Mouse (Mus musculus) forebrain, embryonic 16.5 days (tissue): ENCODE measurements at regions not wholly inside any gene's neighbourhood (a gene's known extent, or its start where the extent isn't known, plus 50 kb on each side); places are given as distances from the start of the nearest gene placed in this dataset.

Experiments
- ATAC-seq: fragments of 200-750 bp; cut with Nextera tagmentation; 2 replicates; pipeline ENCODE4 v1.8.0; 2017; ENCODE audit warnings: mild to moderate bottlenecking, moderate library complexity
- H3K27ac ChIP-seq: fragments of 300-500 bp; sonication (generic); 2 replicates; pipeline ENCODE4 v1.5.1; 2014; ENCODE audit warnings: low read length, control low read depth
- H3K27me3 ChIP-seq: fragments of 300-500 bp; sonication (generic); replicated peaks from 2 replicates; pipeline ENCODE4 v1.6.1; 2014; ENCODE audit warnings: low read length; ENCODE audit not compliant: control insufficient read depth, insufficient read depth
- H3K36me3 ChIP-seq: fragments of 300-500 bp; sonication (generic); 2 replicates; pipeline ENCODE4 v1.6.1; 2014; ENCODE audit not compliant: control insufficient read depth, insufficient read depth
- H3K4me1 ChIP-seq: fragments of 300-500 bp; sonication (generic); replicated peaks from 2 replicates; pipeline ENCODE4 v1.6.1; 2014; ENCODE audit warnings: low read length; ENCODE audit not compliant: control insufficient read depth, insufficient read depth
- H3K4me2 ChIP-seq: fragments of 300-500 bp; sonication (generic); 2 replicates; pipeline ENCODE4 v1.6.1; 2014; ENCODE audit warnings: mild to moderate bottlenecking, low read length, control low read depth
- H3K4me3 ChIP-seq: fragments of 300-500 bp; sonication (generic); replicated peaks from 2 replicates; pipeline ENCODE4 v1.5.1; 2014; ENCODE audit warnings: mild to moderate bottlenecking, low read length, control low read depth
- H3K9ac ChIP-seq: fragments of 300-500 bp; sonication (generic); replicated peaks from 2 replicates; pipeline ENCODE4 v1.6.1; 2014; ENCODE audit warnings: low read depth, low read length, control low read depth
- H3K9me3 ChIP-seq: fragments of 300-500 bp; sonication (generic); 2 replicates; pipeline ENCODE4 v1.6.1; 2016; ENCODE audit warnings: low read length; ENCODE audit not compliant: control insufficient read depth
- whole genome bisulfite sequencing: fragments of 180-500 bp; shearing (Covaris S2); extraction: QIAGEN DNeasy Blood & Tissue Kit; methylation state at CpG from one replicate; pipeline ENCODE4 v1.1.7; 2014; 5-methylcytosine and 5-hydroxymethylcytosine counted together

DNA sequence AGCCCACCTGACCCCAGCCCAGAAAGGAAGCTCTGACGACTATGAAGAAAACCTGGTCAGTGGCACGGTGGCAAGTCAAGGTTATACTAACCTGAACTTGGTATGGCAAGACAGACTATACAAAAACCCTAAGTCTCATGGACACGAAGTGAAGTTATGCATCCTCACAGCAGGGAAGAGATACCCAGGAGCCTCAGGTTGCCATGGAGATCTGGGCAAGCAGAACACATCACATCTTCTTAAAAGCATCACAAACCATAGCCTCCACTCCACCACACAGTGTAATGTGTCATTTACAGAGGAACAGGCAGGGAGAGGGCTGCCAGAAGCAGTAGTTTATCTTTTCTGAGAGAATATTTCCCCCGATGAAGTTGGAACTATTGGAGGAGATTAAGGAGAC lies 146.5 kb downstream of the Slc39a8 start:
- Histone ChIP-seq H3K9me3 (no peaks in the 10 kb centered on the region), H3K27ac (no peak overlapping the region), H3K36me3 (no peaks in the 10 kb centered on the region), H3K4me2 (no peak overlapping the region), H3K4me3 (no peak overlapping the region), H3K27me3 (no peaks in the 10 kb centered on the region), H3K9ac (no peak overlapping the region), H3K4me1 (no peaks in the 10 kb centered on the region)
- WGBS: 57% methylated on average over 4 of the region's 4 CpGs
- ATAC-seq: peak; percentile 54; the same call in 1 of the 2 replicates

DNA sequence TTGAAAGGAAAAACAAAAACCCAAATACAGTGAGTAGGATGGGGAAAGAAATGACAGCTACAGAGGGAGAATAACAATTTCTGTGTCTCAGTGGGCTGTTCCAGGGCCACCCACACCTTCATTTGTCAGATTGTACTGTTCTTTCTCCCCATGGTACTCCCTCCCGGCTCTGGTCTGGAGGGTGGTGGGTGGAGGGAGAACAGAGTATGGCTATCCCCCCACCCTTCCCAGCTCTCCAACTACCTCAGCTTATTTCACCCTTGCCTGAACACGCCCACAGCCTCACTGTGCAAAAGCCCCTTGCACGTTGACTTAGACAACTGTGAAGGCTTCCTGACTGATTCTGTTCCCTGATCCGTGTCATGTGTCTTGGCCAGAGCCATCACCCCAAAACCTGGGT lies 147.3 kb downstream of the Slc39a8 start:
- Histone ChIP-seq H3K9me3 (no peaks in the 10 kb centered on the region), H3K4me3 (no peak overlapping the region), H3K36me3 (no peaks in the 10 kb centered on the region), H3K27ac (no peak overlapping the region), H3K4me2 (no peak overlapping the region), H3K4me1 (no peaks in the 10 kb centered on the region), H3K9ac (no peak overlapping the region), H3K27me3 (no peaks in the 10 kb centered on the region)
- ATAC-seq: no peak
- 75% methylated on average over 4 of the region's 4 CpGs for WGBS

DNA sequence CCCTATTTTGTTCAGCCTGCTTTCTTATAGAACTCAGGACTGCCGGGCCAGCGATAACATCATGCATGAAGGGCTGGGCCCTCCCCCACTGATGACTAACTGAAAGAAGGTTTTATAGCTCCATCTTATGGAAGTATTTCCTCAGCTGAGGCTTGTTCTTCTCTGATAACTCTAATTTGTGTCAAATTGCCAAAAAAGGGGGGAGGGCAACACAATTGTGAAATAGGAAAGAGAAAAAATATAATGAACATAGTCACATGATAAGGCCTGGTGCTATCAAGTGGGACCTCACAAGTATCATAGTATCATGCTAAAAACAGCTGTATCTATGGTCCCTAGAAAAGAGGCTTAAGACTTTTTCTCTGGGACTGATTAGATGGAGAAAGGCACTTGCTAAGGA lies 148.2 kb downstream of the Slc39a8 start:
- no peak for ATAC-seq
- no peak overlapping the region for H3K4me2 ChIP-seq
- H3K4me1 ChIP-seq: no peaks in the 10 kb centered on the region
- H3K27me3 ChIP-seq: no peaks in the 10 kb centered on the region
- H3K36me3 ChIP-seq: no peaks in the 10 kb centered on the region
- no peak overlapping the region for H3K27ac ChIP-seq
- no peaks in the 10 kb centered on the region for H3K9me3 ChIP-seq
- H3K4me3 ChIP-seq: no peak overlapping the region
- WGBS: 79% methylated on average over 2 of the region's 2 CpGs
- H3K9ac ChIP-seq: no peak overlapping the region

DNA sequence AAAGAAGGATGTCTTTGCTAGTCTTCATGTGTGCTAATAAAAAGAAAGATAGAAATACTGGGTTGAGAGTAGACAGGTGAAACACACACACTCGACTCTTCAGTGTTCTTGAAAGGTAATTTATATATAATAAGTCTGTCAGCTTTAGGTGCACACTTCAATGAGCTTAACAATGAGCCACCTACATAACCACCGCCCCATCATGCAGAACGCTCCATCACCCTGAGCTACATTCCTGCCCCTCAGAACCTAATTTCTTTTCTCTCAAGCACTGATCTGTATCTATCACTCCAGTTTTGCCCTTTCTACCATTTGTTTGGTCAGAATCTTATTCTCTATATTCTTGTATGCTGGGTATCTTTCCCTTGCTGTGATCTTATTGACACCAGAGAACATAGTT lies 148.8 kb downstream of the Slc39a8 start:
- Histone ChIP-seq H3K36me3 (no peaks in the 10 kb centered on the region), H3K9me3 (no peaks in the 10 kb centered on the region), H3K27me3 (no peaks in the 10 kb centered on the region), H3K4me2 (no peak overlapping the region), H3K4me3 (no peak overlapping the region), H3K9ac (no peak overlapping the region), H3K27ac (no peak overlapping the region), H3K4me1 (no peaks in the 10 kb centered on the region)
- no peak for ATAC-seq
- WGBS: 85% methylated on average over 3 of the region's 3 CpGs

DNA sequence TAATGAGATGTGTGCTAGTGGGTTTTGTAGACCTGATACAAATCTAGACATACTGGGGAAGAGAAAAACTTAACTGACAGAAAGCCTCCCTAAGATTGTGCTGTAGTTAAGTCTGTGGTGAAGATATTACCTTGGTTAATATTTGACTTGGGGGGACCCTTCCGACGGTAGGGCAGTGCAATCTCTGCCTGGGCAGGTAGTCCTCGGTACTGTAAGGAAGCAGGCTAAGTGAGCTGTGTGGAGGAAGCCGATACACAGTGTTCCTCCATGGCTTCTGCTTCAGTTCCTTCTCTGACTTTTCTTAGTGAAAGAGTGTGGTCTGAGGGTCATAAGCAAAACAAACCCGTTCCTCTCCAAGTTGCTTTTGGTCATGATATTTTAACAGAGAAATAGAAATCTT lies 149.7 kb downstream of the Slc39a8 start:
- Histone ChIP-seq H3K4me1 (no peaks in the 10 kb centered on the region), H3K9ac (no peak overlapping the region), H3K27ac (no peak overlapping the region), H3K4me2 (no peak overlapping the region), H3K4me3 (no peak overlapping the region), H3K27me3 (no peaks in the 10 kb centered on the region), H3K36me3 (no peaks in the 10 kb centered on the region), H3K9me3 (no peaks in the 10 kb centered on the region)
- ATAC-seq: no peak
- WGBS: 91% methylated on average over 5 of the region's 5 CpGs

DNA sequence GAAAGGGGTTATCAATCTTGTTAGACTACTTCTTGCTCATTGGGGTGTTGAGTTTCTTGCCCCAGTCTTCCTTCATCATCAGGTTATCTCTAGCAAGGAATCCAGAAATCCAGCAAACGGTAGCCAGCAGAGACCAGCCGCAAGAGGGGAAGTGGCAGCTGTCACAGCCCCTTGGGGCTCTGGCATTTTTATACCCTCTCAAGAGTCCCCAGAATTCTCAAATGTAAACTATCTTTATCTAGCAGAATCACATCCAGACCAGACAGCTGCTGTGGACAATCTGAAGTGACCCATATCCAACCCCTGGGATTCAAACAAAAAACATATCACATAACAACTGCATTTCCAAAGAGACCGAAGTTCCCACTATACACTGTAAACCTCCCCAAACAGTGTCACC lies 162.1 kb downstream of the Slc39a8 start:
- ATAC-seq: no peak
- Histone ChIP-seq H3K9me3 (no peaks in the 10 kb centered on the region), H3K4me3 (no peak overlapping the region), H3K27me3 (no peaks in the 10 kb centered on the region), H3K36me3 (no peaks in the 10 kb centered on the region), H3K4me1 (no peaks in the 10 kb centered on the region), H3K27ac (no peak overlapping the region), H3K4me2 (no peak overlapping the region), H3K9ac (no peak overlapping the region)
- 95% methylated on average over 3 of the region's 3 CpGs for WGBS

DNA sequence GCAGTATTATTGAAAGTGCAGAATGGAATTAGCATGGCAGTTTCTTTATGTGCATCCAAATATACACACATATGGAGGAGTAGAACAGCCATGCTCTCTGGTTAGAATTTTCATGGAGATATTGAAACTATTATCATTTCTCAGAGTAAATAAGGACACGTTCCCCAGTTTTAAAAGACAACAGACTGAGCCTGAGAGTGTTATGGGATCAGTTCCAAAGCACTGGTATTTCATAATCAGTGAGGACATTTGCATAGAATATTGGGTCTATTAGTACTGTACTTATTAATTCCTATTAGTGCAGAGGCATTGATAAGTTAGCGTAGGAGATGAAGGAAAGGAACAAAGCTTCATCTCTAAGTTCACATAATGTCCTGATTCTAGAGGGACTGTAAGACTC lies 164.2 kb downstream of the Slc39a8 start:
- Histone ChIP-seq H3K9ac (no peak overlapping the region), H3K4me3 (no peak overlapping the region), H3K4me1 (no peaks in the 10 kb centered on the region), H3K4me2 (no peak overlapping the region), H3K27ac (no peak overlapping the region), H3K9me3 (no peaks in the 10 kb centered on the region), H3K27me3 (no peaks in the 10 kb centered on the region), H3K36me3 (no peaks in the 10 kb centered on the region)
- WGBS: 81% methylated on average over 2 of the region's 2 CpGs
- ATAC-seq: no peak

DNA sequence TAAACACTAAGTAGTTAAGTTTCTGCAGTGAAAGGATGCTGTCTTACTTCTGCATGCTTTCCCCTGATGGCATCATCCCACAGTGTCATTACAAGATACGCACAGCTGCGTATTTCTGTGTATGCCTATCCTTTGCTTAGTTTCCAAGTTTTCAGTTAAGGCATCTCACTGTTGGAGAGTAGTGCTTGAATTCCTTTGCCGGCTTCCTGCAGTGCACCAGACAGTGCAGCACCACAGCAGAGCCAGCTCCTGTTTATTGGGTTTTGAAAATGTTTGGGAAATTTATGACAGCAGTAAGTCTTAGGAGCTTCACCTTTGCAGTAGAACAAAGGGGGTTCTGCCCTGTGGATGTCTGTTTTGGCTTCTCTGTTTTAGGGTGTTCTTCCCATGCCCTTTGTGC lies 165.3 kb downstream of the Slc39a8 start:
- no peaks in the 10 kb centered on the region for H3K27me3 ChIP-seq
- H3K4me3 ChIP-seq: no peak overlapping the region
- no peak overlapping the region for H3K9ac ChIP-seq
- ATAC-seq: no peak
- H3K9me3 ChIP-seq: no peaks in the 10 kb centered on the region
- H3K27ac ChIP-seq: no peak overlapping the region
- no peaks in the 10 kb centered on the region for H3K36me3 ChIP-seq
- no peaks in the 10 kb centered on the region for H3K4me1 ChIP-seq
- 71% methylated on average over 3 of the region's 3 CpGs for WGBS
- H3K4me2 ChIP-seq: no peak overlapping the region

DNA sequence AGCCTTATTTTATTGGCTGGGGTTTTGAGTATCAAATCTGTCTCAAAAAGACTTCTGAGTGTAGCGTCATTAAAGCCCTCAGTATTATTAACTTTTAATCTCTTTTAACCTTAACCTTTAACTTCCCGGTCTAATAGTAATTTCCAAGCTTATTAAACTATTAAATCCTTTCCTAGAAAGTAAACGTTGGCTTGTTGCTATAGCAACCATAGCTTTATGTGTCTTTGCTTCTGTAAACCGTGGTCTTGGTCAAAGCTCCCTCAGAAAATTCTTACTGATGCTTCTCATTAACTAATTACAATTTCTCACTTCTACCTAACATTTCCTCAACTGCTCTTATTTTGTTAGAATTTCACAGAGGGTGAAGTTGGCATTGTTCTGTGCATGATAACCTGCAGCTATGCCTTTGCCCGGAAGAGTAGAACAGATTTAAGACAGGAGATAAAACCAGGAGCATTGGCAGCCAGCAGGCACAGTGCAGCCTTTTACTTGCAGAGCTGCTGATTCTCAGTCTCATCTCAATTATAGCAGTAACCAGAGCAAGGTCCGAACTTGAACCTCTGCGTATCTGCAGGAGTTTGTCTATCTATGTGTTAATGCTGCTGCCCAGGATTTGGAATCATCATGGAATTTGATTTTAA lies 165.9 kb downstream of the Slc39a8 start:
- no peak overlapping the region for H3K27ac ChIP-seq

DNA sequence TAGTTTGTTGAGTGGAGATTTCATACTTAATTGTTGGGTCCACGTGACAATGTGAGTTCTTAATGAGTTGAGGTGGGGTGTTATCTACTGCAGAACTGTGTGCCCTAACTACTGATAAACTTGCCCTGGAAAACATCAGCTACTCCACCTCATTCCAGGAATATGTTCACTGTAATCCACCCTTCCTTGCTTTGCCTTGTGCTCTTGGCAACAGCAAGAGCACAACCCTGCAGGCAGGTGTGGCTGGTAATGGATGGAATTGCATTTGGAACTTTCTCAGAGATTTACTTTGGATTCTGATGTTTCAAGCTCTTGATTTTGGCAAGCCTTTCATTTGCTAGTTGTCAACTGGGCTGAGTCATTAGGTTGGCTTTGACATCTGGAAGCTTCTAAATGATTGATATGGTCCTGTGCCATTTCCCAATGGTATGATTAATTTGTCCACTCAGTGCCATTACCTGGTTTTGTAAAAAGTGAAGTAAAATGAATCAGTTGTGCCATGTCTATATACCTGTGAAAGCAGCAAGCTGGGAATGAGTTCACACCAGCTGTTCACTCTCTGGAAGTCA lies 175.6 kb downstream of the Slc39a8 start:
- Histone ChIP-seq H3K9ac (no peak overlapping the region), H3K4me3 (no peak overlapping the region), H3K36me3 (no peaks in the 10 kb centered on the region), H3K27me3 (no peaks in the 10 kb centered on the region), H3K27ac (no peak overlapping the region), H3K4me1 (no peaks in the 10 kb centered on the region), H3K4me2 (no peak overlapping the region), H3K9me3 (no peaks in the 10 kb centered on the region)
- 75% methylated on average over 1 of the region's 1 CpGs for WGBS
- no peak for ATAC-seq

More for the DNA sequence above, 165.9 kb downstream of the Slc39a8 start:
- no peak overlapping the region for H3K4me2 ChIP-seq
- no peak overlapping the region for H3K9ac ChIP-seq
- no peak overlapping the region for H3K4me3 ChIP-seq
- no peak for ATAC-seq
- no peaks in the 10 kb centered on the region for H3K36me3 ChIP-seq
- no peaks in the 10 kb centered on the region for H3K27me3 ChIP-seq
- no peaks in the 10 kb centered on the region for H3K9me3 ChIP-seq
- 46% methylated on average over 7 of the region's 7 CpGs for WGBS
- H3K4me1 ChIP-seq: no peaks in the 10 kb centered on the region
